Mouse (Mus musculus) CH12.LX (cell line): ENCODE data around the gene Olfr1110. TPM values are rescaled to one million over a fixed set of nuclear protein-coding genes. Genes with fewer than 3 reads are reported as not detected.

ENCODE experiments used
- DNase-seq: peaks from one replicate; pipeline ENCODE4 v3.0.0-alpha.2; 2013; ENCODE audit errors: extremely low read depth
- H3K27ac ChIP-seq: 2 replicates; pipeline ENCODE4 v1.5.1; 2012; ENCODE audit warnings: low read depth, mild to moderate bottlenecking, control low read depth, moderate library complexity; ENCODE audit not compliant: insufficient read depth
- H3K27me3 ChIP-seq: replicated peaks from 2 replicates; pipeline ENCODE3; 2012; ENCODE audit warnings: inconsistent platforms
- H3K36me3 ChIP-seq, 2 experiments: replicated peaks in 1 of 2; 2 replicates each; pipeline versions ENCODE3 to v1.6.1; 2012; ENCODE audit warnings: inconsistent platforms in 1 of 2, low read length in 1 of 2, mild to moderate bottlenecking in 1 of 2, mixed read lengths in 1 of 2, moderate library complexity in 1 of 2; ENCODE audit not compliant: control insufficient read depth in 1 of 2, insufficient read depth in 1 of 2
- H3K4me1 ChIP-seq, 2 experiments: 2 replicates each; pipeline ENCODE4 v1.6.1; 2012; ENCODE audit warnings: inconsistent platforms in 1 of 2, moderate library complexity in 1 of 2; ENCODE audit not compliant: insufficient read depth in 2 of 2, control insufficient read depth in 1 of 2
- H3K4me2 ChIP-seq: 2 replicates; pipeline ENCODE4 v1.6.1; 2012; ENCODE audit warnings: low read depth, mild to moderate bottlenecking, control low read depth; ENCODE audit not compliant: poor library complexity, insufficient read depth, severe bottlenecking
- H3K4me3 ChIP-seq, 3 experiments: fragments of 150-350 bp in 1 of 3; sonication (generic) in 1 of 3; replicated peaks in 1 of 3; 2 replicates each; pipeline versions ENCODE3 to v1.5.1; 2011 to 2012; ENCODE audit warnings: low read depth in 2 of 3, low read length in 2 of 3, mild to moderate bottlenecking in 2 of 3, moderate library complexity in 2 of 3, control low read depth in 1 of 3, improper control_type of control experiment in 1 of 3, inconsistent platforms in 1 of 3, mixed read lengths in 1 of 3; ENCODE audit not compliant: poor library complexity in 1 of 3
- H3K79me2 ChIP-seq: replicated peaks from 2 replicates; pipeline ENCODE4 v1.6.1; 2012; ENCODE audit warnings: mild to moderate bottlenecking, moderate library complexity; ENCODE audit not compliant: control insufficient read depth, poor library complexity, insufficient read depth, severe bottlenecking; ENCODE audit errors: extremely low read depth
- H3K9ac ChIP-seq: 2 replicates; pipeline ENCODE4 v1.6.1; 2012; ENCODE audit warnings: low read depth, mild to moderate bottlenecking, control low read depth, moderate library complexity; ENCODE audit not compliant: insufficient read depth
- H3K9me3 ChIP-seq: replicated peaks from 2 replicates; pipeline ENCODE3; 2012; ENCODE audit warnings: low read length, inconsistent platforms, mixed read lengths
- BHLHE40 ChIP-seq: IDR thresholded peaks from 2 replicates; pipeline ENCODE4 v1.6.1; 2011; ENCODE audit warnings: mild to moderate bottlenecking, low read depth, low read length, improper control_type of control experiment
- CHD2 ChIP-seq: IDR thresholded peaks from 2 replicates; pipeline ENCODE4 v1.6.1; 2011; ENCODE audit warnings: low read length, improper control_type of control experiment
- E2F4 ChIP-seq: IDR thresholded peaks from 2 replicates; pipeline ENCODE4 v1.6.1; 2011; ENCODE audit warnings: low read depth, low read length, improper control_type of control experiment; ENCODE audit not compliant: insufficient replicate concordance
- ELF1 ChIP-seq: IDR thresholded peaks from 2 replicates; pipeline ENCODE4 v1.6.1; 2014; ENCODE audit warnings: low read depth, mild to moderate bottlenecking, inconsistent platforms, low read length, improper control_type of control experiment
- EP300 ChIP-seq: IDR thresholded peaks from 2 replicates; pipeline ENCODE4 v1.6.1; 2011; ENCODE audit warnings: low read length, improper control_type of control experiment
- GABPA ChIP-seq: IDR thresholded peaks from 2 replicates; pipeline ENCODE4 v1.6.1; 2012; ENCODE audit warnings: low read depth, low read length, improper control_type of control experiment, inconsistent platforms; ENCODE audit not compliant: insufficient replicate concordance
- HCFC1 ChIP-seq: IDR thresholded peaks from 2 replicates; pipeline ENCODE4 v1.6.1; 2012; ENCODE audit warnings: low read depth, mild to moderate bottlenecking, inconsistent platforms, low read length, improper control_type of control experiment
- IRF4 ChIP-seq: IDR thresholded peaks from 2 replicates; pipeline ENCODE4 v1.6.1; 2014; ENCODE audit warnings: low read depth, mild to moderate bottlenecking, inconsistent platforms, low read length, improper control_type of control experiment
- JUN ChIP-seq: IDR thresholded peaks from 2 replicates; pipeline ENCODE4 v1.6.1; 2011; ENCODE audit warnings: low read depth, mild to moderate bottlenecking, low read length, improper control_type of control experiment, moderate library complexity; ENCODE audit not compliant: insufficient read depth
- MAZ ChIP-seq: IDR thresholded peaks from 2 replicates; pipeline ENCODE4 v1.6.1; 2012; ENCODE audit warnings: low read depth, mild to moderate bottlenecking, inconsistent platforms, low read length, improper control_type of control experiment, moderate library complexity
- MXI1 ChIP-seq: IDR thresholded peaks from 2 replicates; pipeline ENCODE4 v1.6.1; 2011; ENCODE audit warnings: mild to moderate bottlenecking, low read depth, low read length, improper control_type of control experiment
- MYC ChIP-seq: IDR thresholded peaks from 2 replicates; pipeline ENCODE4 v1.6.1; 2011; ENCODE audit warnings: low read depth, mild to moderate bottlenecking, improper control_type of control experiment, low read length
- NELFE ChIP-seq: IDR thresholded peaks from 2 replicates; pipeline ENCODE4 v1.6.1; 2011; ENCODE audit warnings: low read depth, low read length, improper control_type of control experiment
- NRF1 ChIP-seq: IDR thresholded peaks from 2 replicates; pipeline ENCODE4 v1.6.1; 2014; ENCODE audit warnings: low read depth, mild to moderate bottlenecking, inconsistent platforms, low read length, improper control_type of control experiment, moderate library complexity
- POLR2A ChIP-seq: IDR thresholded peaks from 2 replicates; pipeline ENCODE4 v1.6.1; 2011; ENCODE audit warnings: low read depth, mild to moderate bottlenecking, improper control_type of control experiment, low read length
- RCOR1 ChIP-seq: conservative IDR thresholded peaks from 2 replicates; pipeline ENCODE4 v1.6.1; 2012; ENCODE audit warnings: low read depth, mild to moderate bottlenecking, inconsistent platforms, low read length, improper control_type of control experiment
- SIN3A ChIP-seq: IDR thresholded peaks from 2 replicates; pipeline ENCODE4 v1.6.1; 2012; ENCODE audit warnings: low read length, improper control_type of control experiment, inconsistent platforms
- SMC3 ChIP-seq: IDR thresholded peaks from 2 replicates; pipeline ENCODE4 v1.6.1; 2011; ENCODE audit warnings: low read depth, low read length, improper control_type of control experiment
- TCF12 ChIP-seq: IDR thresholded peaks from 2 replicates; pipeline ENCODE4 v1.6.1; 2014; ENCODE audit warnings: low read depth, mild to moderate bottlenecking, inconsistent platforms, low read length, improper control_type of control experiment
- USF2 ChIP-seq: conservative IDR thresholded peaks from 2 replicates; pipeline ENCODE4 v1.6.1; 2011; ENCODE audit warnings: low read depth, low read length, improper control_type of control experiment
- ZC3H11A ChIP-seq: IDR thresholded peaks from 2 replicates; pipeline ENCODE4 v1.6.1; 2012; ENCODE audit warnings: low read depth, mild to moderate bottlenecking, inconsistent platforms, low read length, improper control_type of control experiment
- ZKSCAN1 ChIP-seq: IDR thresholded peaks from 2 replicates; pipeline ENCODE4 v1.6.1; 2012; ENCODE audit warnings: low read depth, inconsistent platforms, low read length, improper control_type of control experiment, borderline replicate concordance
- ZMIZ1 ChIP-seq: IDR thresholded peaks from 2 replicates; pipeline ENCODE4 v1.6.1; 2012; ENCODE audit warnings: low read depth, mild to moderate bottlenecking, inconsistent platforms, low read length, improper control_type of control experiment
- ZNF384 ChIP-seq: IDR thresholded peaks from 2 replicates; pipeline ENCODE4 v1.6.1; 2012; ENCODE audit warnings: low read depth, low read length, improper control_type of control experiment, inconsistent platforms
- dilution Hi-C: fragments of 300-500 bp; cut with MboI; formaldehyde crosslinking; loops from 2 replicates; pipeline ENCODE4 v1.14.3; 2020; ENCODE audit warnings: low sequenced_read_pairs; ENCODE audit not compliant: extremely low pct_unique_long_range_greater_than_20kb, extremely low pct_ligation_motif_present
- in situ Hi-C: fragments of 300-500 bp; cut with MboI; formaldehyde crosslinking; loops from 3 replicates; pipeline ENCODE4 v1.14.3; 2019; ENCODE audit warnings: low sequenced_read_pairs, low pct_ligation_motif_present, low pct_unique_long_range_greater_than_20kb, mixed read lengths
- polyA plus RNA-seq: library from polyadenylated mRNA; unstranded; fragments of >175 nt; gene quantifications from 2 replicates; pipeline ENCODE4 v1.2.1, GENCODE M21; 2012; ENCODE audit warnings: low read depth; ENCODE audit not compliant: insufficient read length
- total RNA-seq, 2 experiments: library from RNA; depleted of rRNA; stranded (reverse); fragments of 300-350 nt in 1 of 2; fragments of >200 nt in 1 of 2; gene quantifications; 2 replicates each; pipeline ENCODE4 v1.2.3; 2012 to 2014

Olfr1110 gene
- total and polyA plus RNA-seq, 3 experiments, result not detected

- in situ Hi-C loops, result no loop called here
- TF ChIP-seq USF2 (no peak), HCFC1 (no peak), POLR2A (no peak), JUN (no peak), IRF4 (no peak), MXI1 (no peak), SMC3 (no peak), RCOR1 (no peak), E2F4 (no peak), ELF1 (no peak), ZC3H11A (no peak), CHD2 (no peak), BHLHE40 (no peak), MAZ (no peak), ZNF384 (no peak), TCF12 (no peak), NELFE (no peak)
- Histone ChIP-seq H3K27me3 (no peaks in the 10 kb centered on the region), H3K4me2 (no peak within 1 kb of the TSS), H3K36me3 (no peaks in the 10 kb centered on the region), H3K27ac (no peak within 1 kb of the TSS), H3K4me1 (no peaks in the 10 kb centered on the region), H3K79me2 (no peaks in the 10 kb centered on the region), H3K4me3 (no peak within 1 kb of the TSS), H3K9ac (no peak within 1 kb of the TSS), H3K9me3 (peaks cover 16% of the 10 kb centered on the region)
- DNase-seq, result no peak
- dilution Hi-C loops, result no loop called here
Measured at GRCm38 (mm10) chr2:87152524-87152923, 12.4 kb upstream of the Olfr1110 start, which contains the start of gene Olfr1111. TSS of gene Olfr1111 (minus strand) at chr2:87152624.

GRCm38 (mm10) chr2:87114467-87114866, 25.6 kb downstream of the Olfr1110 start, which contains the start of gene Olfr259:
TSS of gene Olfr259 (minus strand) at chr2:87114567.
- Histone ChIP-seq H3K27me3 (no peaks in the 10 kb centered on the region), H3K79me2 (no peaks in the 10 kb centered on the region), H3K27ac (no peak within 1 kb of the TSS)
- TF ChIP-seq EP300 (no peak), ZMIZ1 (no peak), MAZ (no peak), GABPA (no peak), HCFC1 (no peak), RCOR1 (no peak), E2F4 (no peak), NRF1 (no peak), MYC (no peak), JUN (no peak), SIN3A (no peak), BHLHE40 (no peak), ELF1 (no peak), ZKSCAN1 (no peak)
- TF ChIP-seq, all 38 proteins: peak for 0
- in situ Hi-C loops (no loop called here), dilution Hi-C loops (no loop called here)
- Histone ChIP-seq H3K9me3 (peaks cover 15% of the 10 kb centered on the region), H3K4me3 (no peak within 1 kb of the TSS), H3K4me1 (no peaks in the 10 kb centered on the region), H3K36me3 (no peaks in the 10 kb centered on the region), H3K9ac (no peak within 1 kb of the TSS), H3K4me2 (no peak within 1 kb of the TSS)
- no peak for DNase-seq
